Mouse (Mus musculus) limb, embryonic 12.5 days (tissue): ENCODE measurements around the gene Rap1gap2. TPM values are rescaled to one million over a fixed set of nuclear protein-coding genes. Genes with fewer than 3 reads are reported as not detected.

ENCODE experiments used
- ATAC-seq: fragments of 200-750 bp; cut with Nextera tagmentation; 2 replicates; pipeline ENCODE4 v1.8.0; 2017; ENCODE audit warnings: low read depth, moderate TSS enrichment; ENCODE audit not compliant: insufficient number of reproducible peaks, insufficient read depth, low FRiP score, low TSS enrichment
- H3K27ac ChIP-seq: fragments of 300-500 bp; sonication (generic); 2 replicates; pipeline ENCODE4 v1.5.1; 2016; ENCODE audit warnings: mild to moderate bottlenecking, moderate library complexity
- H3K27me3 ChIP-seq: fragments of 300-500 bp; sonication (generic); 2 replicates; pipeline ENCODE4 v1.6.1; 2016; ENCODE audit warnings: mild to moderate bottlenecking, moderate library complexity
- H3K36me3 ChIP-seq: fragments of 300-500 bp; sonication (generic); 2 replicates; pipeline ENCODE4 v1.6.1; 2016; ENCODE audit warnings: mild to moderate bottlenecking, moderate library complexity
- H3K4me1 ChIP-seq: fragments of 300-500 bp; sonication (generic); replicated peaks from 2 replicates; pipeline ENCODE4 v1.6.1; 2016
- H3K4me2 ChIP-seq: fragments of 300-500 bp; sonication (generic); 2 replicates; pipeline ENCODE4 v1.6.1; 2016; ENCODE audit warnings: mild to moderate bottlenecking, moderate library complexity
- H3K4me3 ChIP-seq: fragments of 300-500 bp; sonication (generic); replicated peaks from 2 replicates; pipeline ENCODE4 v1.5.1; 2016; ENCODE audit warnings: mild to moderate bottlenecking
- H3K9ac ChIP-seq: fragments of 300-500 bp; sonication (generic); replicated peaks from 2 replicates; pipeline ENCODE4 v1.6.1; 2016; ENCODE audit warnings: mild to moderate bottlenecking, moderate library complexity
- H3K9me3 ChIP-seq: fragments of 300-500 bp; sonication (generic); 2 replicates; pipeline ENCODE4 v1.6.1; 2016; ENCODE audit warnings: mild to moderate bottlenecking, moderate library complexity
- WGBS: fragments of 180-500 bp; shearing (Covaris S2); methylation state at CpG from one replicate; pipeline ENCODE4 v1.1.7; 2016; 5-methylcytosine and 5-hydroxymethylcytosine counted together
- polyA plus RNA-seq: library from polyadenylated mRNA; unstranded; fragments of >200 nt; fragmentation: Nextera tagmentation; extraction: Ambion mirVana; gene quantifications from 2 replicates; pipeline ENCODE4 v1.2.1, GENCODE M21; 2016

The Rap1gap2 gene
- polyA plus RNA-seq, 1 experiment from 2014 or later: 1.1 TPM

DNA sequence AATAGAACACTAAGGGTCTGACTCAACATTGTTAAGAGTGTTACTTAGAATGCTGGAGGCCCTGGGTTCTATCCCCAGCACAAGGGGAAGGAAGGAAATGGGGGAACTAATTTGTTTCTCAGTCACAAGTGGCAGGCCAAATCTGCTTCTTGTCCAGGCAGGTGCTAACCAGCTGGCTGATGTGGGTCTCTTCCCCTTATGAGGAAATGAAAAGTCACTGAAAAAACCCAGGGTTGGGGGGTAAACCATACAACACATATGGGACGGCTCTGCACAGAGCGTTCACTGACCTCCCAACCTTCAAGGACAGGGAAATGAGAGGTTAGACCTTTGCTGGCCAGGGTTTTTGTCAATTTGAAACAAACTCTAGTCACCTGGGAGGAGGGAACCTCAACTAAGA is 77.7 kb downstream of the Rap1gap2 start:
- ATAC-seq: no peak
- no peak overlapping the region for H3K4me3 ChIP-seq
- H3K4me1 ChIP-seq: peaks cover 14% of the 10 kb centered on the region
- no peak overlapping the region for H3K27ac ChIP-seq
- no peak overlapping the region for H3K4me2 ChIP-seq
- no peaks in the 10 kb centered on the region for H3K36me3 ChIP-seq
- WGBS: 75% methylated on average over 2 of the region's 2 CpGs
- H3K9ac ChIP-seq: no peak overlapping the region
- peaks cover 7% of the 10 kb centered on the region; the same call in 1 of the 2 replicates for H3K27me3 ChIP-seq
- no peaks in the 10 kb centered on the region for H3K9me3 ChIP-seq

- H3K9ac ChIP-seq: no peak overlapping the region
- H3K36me3 ChIP-seq: no peaks in the 10 kb centered on the region
- peaks cover 14% of the 10 kb centered on the region for H3K4me1 ChIP-seq
- no peak overlapping the region for H3K4me2 ChIP-seq
- no peaks in the 10 kb centered on the region for H3K9me3 ChIP-seq
- H3K27me3 ChIP-seq: peaks cover 7% of the 10 kb centered on the region; the same call in 1 of the 2 replicates
- WGBS: 79% methylated on average over 4 of the region's 4 CpGs
- no peak overlapping the region for H3K27ac ChIP-seq
- H3K4me3 ChIP-seq: no peak overlapping the region
- no peak for ATAC-seq
Measured at GRCm38 (mm10) chr11:74532401-74532800, 78.3 kb downstream of the Rap1gap2 start.

DNA sequence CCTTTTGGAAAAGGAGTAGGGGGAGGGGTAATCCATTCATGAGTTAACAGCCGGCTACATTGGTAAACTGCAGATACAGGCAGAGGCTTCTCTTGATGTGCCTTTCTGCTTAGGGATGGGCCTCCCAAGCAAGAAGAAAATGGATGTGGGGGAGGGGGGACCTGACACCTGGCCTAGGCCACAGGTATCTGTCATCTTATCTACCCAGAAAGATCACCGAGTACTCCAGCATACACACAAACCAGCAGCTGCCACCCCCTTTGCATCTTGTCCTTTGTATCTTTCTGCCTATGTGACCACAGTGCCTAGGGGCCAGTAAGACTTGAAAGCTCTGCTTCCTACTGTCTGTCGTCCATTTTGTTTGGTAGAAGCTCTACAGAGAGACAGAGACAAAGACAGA is 79.0 kb downstream of the Rap1gap2 start:
- no peak for ATAC-seq
- H3K4me3 ChIP-seq: no peak overlapping the region
- WGBS: 20% methylated on average over 3 of the region's 3 CpGs
- no peaks in the 10 kb centered on the region for H3K36me3 ChIP-seq
- H3K4me2 ChIP-seq: no peak overlapping the region
- peaks cover 18% of the 10 kb centered on the region for H3K4me1 ChIP-seq
- H3K9ac ChIP-seq: no peak overlapping the region
- no peaks in the 10 kb centered on the region for H3K9me3 ChIP-seq
- H3K27me3 ChIP-seq: peaks cover 6% of the 10 kb centered on the region; the same call in 1 of the 2 replicates
- H3K27ac ChIP-seq: no peak overlapping the region

DNA sequence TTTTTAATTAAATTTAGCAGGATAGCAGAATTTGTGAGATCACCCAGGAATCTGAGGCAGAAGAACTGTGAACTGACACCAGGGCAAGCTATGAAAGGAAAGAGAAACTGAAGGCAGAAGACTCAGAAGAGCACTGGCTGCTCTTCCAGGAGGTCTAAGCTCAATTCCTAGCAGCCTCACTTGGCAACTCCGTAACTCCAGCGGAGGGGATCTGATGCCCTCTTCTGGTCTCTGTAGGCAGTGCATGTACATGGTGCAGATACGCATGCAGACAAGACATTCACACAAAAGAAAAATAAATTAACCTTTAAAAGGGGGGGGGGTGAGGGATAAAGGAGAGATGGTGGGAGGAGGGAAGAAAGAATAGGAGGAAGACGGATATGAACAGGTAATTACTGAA is 80.9 kb downstream of the Rap1gap2 start:
- no peak for ATAC-seq

GRCm38 (mm10) chr11:74527555-74527954 is 83.2 kb downstream of the Rap1gap2 start:
- 74% methylated on average over 7 of the region's 7 CpGs for WGBS
- no peak overlapping the region for H3K9ac ChIP-seq

More for the DNA sequence above, 80.9 kb downstream of the Rap1gap2 start:
- no peaks in the 10 kb centered on the region for H3K36me3 ChIP-seq
- H3K4me2 ChIP-seq: no peak overlapping the region
- no peaks in the 10 kb centered on the region for H3K9me3 ChIP-seq
- H3K27ac ChIP-seq: no peak overlapping the region
- WGBS: 53% methylated on average over 4 of the region's 4 CpGs
- H3K4me3 ChIP-seq: no peak overlapping the region
- peaks cover 13% of the 10 kb centered on the region for H3K4me1 ChIP-seq
- no peak overlapping the region for H3K9ac ChIP-seq
- H3K27me3 ChIP-seq: peaks cover 18% of the 10 kb centered on the region

DNA sequence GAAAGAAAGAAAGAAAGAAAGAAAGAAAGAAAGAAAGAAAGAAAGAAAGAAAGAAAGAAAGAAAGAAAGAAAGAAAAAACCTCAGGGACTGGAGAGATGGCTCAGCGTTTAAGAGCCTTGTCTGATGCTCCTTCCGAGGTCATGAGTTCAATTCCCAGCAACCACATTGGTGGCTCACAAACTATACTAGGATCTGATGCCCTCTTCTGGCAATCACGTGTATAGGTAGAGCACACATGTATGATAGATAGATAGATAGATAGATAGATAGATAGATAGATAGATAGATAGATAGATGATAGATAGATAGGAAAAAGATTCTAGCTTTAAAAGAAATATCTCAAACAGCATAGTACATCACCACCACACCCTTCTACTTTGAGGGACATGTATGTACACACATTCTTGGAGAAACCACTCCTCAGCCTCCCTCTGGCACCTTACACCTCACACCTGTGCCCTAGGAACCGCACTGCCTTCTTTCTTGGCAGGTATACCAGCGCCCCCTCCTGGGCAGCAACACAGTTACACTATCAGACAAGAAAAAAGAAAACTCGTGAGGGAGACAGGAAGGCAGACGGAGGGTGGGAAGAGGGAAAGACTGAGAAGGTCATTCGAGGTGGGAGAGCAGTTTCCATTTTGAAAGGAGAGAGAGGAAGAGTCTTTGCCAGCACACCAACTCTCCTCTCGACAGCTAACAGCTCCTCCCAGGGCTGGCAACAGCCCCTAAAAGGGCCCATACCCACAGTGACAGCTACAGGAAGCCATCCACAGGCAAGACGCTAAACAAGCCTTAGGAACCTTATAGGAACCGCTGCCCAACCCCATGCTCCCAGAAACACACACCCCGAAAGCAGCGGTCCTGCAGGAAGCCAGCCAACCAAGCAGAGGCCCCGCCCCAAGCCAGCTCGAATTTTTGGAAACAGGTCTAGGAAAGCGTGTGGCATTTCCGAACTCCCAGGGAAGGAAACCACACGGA is 84.2 kb downstream of the Rap1gap2 start:
- H3K4me1 ChIP-seq: peaks cover 28% of the 10 kb centered on the region
- no peak overlapping the region for H3K27ac ChIP-seq
- no peaks in the 10 kb centered on the region for H3K9me3 ChIP-seq
- H3K9ac ChIP-seq: 0 out of 2 replicates have a peak overlapping the region, but pooled peaks have one; percentile 2
- H3K36me3 ChIP-seq: no peaks in the 10 kb centered on the region
- H3K4me2 ChIP-seq: peak overlapping the region; percentile 47
- 14% methylated on average over 18 of the region's 18 CpGs for WGBS
- H3K4me3 ChIP-seq: peak overlapping the region; percentile 8
- peaks cover 51% of the 10 kb centered on the region for H3K27me3 ChIP-seq
- ATAC-seq: no peak

More at GRCm38 (mm10) chr11:74527555-74527954, 83.2 kb downstream of the Rap1gap2 start:
- peaks cover 40% of the 10 kb centered on the region for H3K27me3 ChIP-seq
- H3K4me3 ChIP-seq: no peak overlapping the region
- ATAC-seq: no peak
- H3K27ac ChIP-seq: no peak overlapping the region
- H3K9me3 ChIP-seq: no peaks in the 10 kb centered on the region
- peaks cover 29% of the 10 kb centered on the region for H3K4me1 ChIP-seq
- H3K36me3 ChIP-seq: no peaks in the 10 kb centered on the region
- H3K4me2 ChIP-seq: no peak overlapping the region

GRCm38 (mm10) chr11:74525605-74526004 is 85.1 kb downstream of the Rap1gap2 start:
- Histone ChIP-seq H3K4me3 (no peak overlapping the region), H3K9ac (no peak overlapping the region), H3K27ac (no peak overlapping the region), H3K27me3 (peaks cover 56% of the 10 kb centered on the region), H3K9me3 (no peaks in the 10 kb centered on the region), H3K4me1 (peaks cover 29% of the 10 kb centered on the region), H3K4me2 (no peak overlapping the region), H3K36me3 (no peaks in the 10 kb centered on the region)
- 68% methylated on average over 9 of the region's 9 CpGs for WGBS
- no peak for ATAC-seq

DNA sequence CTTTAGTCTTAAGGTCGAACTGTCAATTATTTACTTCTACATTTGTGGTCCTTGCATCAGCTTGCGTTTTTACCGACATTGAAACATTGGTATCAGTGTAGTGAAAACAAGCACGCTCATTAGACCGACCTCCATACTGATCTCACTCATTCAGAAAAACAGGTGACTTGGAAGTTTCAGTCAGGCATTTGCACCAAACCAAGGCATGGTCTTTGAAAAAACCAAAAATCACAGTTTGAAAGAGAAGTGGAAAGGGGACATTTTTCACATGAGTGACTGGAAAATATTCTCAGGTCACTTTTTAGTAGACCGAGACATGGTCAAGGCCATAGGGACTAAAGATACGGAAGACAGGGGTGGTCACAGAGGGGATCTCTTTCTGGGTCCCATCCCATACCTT is 85.5 kb downstream of the Rap1gap2 start:
- Histone ChIP-seq H3K9ac (no peak overlapping the region), H3K4me2 (no peak overlapping the region), H3K27me3 (peaks cover 59% of the 10 kb centered on the region), H3K4me3 (no peak overlapping the region), H3K9me3 (no peaks in the 10 kb centered on the region), H3K4me1 (peaks cover 29% of the 10 kb centered on the region), H3K36me3 (no peaks in the 10 kb centered on the region), H3K27ac (no peak overlapping the region)
- no peak for ATAC-seq
- 89% methylated on average over 7 of the region's 7 CpGs for WGBS

GRCm38 (mm10) chr11:74524050-74524965 is 86.4 kb downstream of the Rap1gap2 start:
- Histone ChIP-seq H3K27ac (no peak overlapping the region), H3K9ac (0 out of 2 replicates have a peak overlapping the region, but pooled peaks have one; percentile 12), H3K36me3 (no peaks in the 10 kb centered on the region), H3K4me1 (peaks cover 29% of the 10 kb centered on the region), H3K4me2 (peak overlapping the region; percentile 94; the same call in 1 of the 2 replicates), H3K4me3 (no peak overlapping the region), H3K27me3 (peaks cover 64% of the 10 kb centered on the region), H3K9me3 (no peaks in the 10 kb centered on the region)
- no peak for ATAC-seq
- 48% methylated on average over 9 of the region's 9 CpGs for WGBS

DNA sequence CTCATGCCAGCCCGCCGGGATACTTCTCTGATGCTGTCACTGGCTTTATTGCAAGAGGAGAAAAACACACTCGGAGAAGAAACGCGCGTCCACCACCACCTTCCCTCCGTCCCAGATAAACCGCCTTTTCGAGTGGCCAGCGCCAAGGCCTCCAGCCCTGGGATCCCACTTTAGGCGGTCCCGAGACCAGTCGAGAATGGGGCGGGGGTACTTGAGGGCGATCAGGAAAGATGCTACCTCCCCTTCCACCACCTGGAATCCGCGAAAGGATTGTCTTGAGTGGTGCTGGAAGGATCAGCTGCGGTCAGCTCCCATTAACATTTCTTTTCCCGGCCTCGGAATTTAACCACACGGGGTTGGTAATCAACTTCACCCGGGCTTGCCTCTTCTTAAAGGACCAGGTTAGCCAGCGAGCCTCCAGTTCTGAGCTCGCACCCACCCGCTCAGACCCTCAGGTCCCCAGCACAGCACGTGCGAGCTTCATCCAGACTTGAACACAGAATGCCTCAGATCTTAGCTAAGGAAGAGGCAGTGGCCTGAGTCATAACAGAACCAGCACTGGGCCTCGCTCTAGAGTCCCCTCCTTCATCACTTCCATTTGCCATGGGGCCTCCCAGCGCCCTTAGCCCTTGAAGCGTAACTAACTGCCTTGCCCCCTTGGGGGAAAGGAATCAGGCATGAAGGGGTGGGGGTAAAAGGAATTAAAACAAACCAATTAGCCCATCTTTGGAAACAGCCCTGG is 87.3 kb downstream of the Rap1gap2 start:
- no peaks in the 10 kb centered on the region for H3K9me3 ChIP-seq
- H3K9ac ChIP-seq: peak overlapping the region; percentile 59
- H3K27ac ChIP-seq: no peak overlapping the region
- H3K27me3 ChIP-seq: peaks cover 64% of the 10 kb centered on the region
- no peaks in the 10 kb centered on the region for H3K36me3 ChIP-seq
- ATAC-seq: no peak
- H3K4me3 ChIP-seq: peak overlapping the region; percentile 68
- H3K4me1 ChIP-seq: peaks cover 29% of the 10 kb centered on the region
- peak overlapping the region; percentile 94 for H3K4me2 ChIP-seq
- WGBS: 1% methylated on average over 30 of the region's 30 CpGs
